Mouse (Mus musculus): ENCODE measurements around the gene Apol7e.
"Not testable (repeated sequence)": the region's sequence is repeated elsewhere in the genome, so short reads cannot be mapped to it uniquely, and the experiment has no call there.

Gene Apol7e

DNA sequence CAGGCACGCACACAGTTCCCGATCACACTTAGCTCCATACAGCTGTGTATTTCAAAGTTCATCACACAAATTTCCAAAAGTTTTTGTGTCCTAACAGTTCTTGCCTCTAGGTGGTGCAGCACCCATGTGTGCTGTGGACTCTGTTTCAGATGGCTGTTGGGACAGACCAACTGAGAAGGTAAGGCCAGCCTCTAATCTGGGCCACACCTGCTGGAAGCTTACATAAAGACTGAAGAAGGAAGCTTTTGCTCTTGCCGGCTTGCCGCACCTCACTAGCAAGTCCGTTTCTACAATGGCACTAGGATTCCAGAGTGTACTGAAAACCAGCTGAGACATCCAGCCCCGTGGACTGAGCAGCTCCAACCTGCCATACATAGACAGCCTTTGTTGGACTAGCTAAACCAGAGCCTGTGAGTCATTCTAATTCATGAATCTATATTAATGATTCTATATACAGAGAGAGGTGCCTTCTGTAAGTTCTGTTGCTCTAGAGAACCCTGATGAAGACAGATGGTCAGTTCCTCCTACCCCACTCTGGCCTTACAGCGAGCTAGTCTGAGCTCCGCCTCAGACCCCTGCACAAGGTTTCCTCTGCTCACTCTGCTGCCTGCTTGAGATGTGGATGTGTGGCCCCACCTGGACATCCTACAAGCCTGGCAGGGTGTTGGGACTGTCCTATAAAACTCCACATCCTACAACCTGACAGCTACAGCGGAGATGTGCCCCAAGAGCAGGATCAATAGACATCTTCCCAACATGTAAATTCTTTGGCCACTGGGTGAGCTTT, 42.0 kb downstream of the Apol7e start:
- in situ Hi-C loops (cut with MseI, MboI) = no loop called here

- in situ Hi-C loops (cut with MseI, MboI) = not testable (repeated sequence)
These were observed 42.9 kb downstream of the Apol7e start for GRCm38 (mm10) chr15:77741556-77741955.

DNA sequence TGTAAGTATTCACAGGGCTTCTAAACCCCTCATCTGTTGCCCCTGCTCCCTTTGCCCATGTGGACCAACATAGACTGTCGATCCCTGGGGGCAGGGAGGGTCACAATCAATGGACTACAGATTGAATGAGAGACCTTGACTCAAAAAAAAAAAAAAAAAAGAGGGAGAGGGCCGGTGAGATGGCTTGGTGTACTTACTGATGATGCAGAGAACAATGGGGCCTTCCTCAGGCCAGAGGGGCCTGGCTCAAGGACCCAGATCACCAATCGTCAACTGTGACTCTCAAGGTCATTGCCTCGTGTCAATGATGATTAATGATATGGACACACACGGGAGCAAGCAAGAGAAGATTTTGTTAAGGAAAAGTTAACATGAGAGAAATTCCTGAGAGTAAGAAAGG, 46.0 kb downstream of the Apol7e start:
- in situ Hi-C loops (cut with MseI, MboI) = no loop called here

GRCm38 (mm10) chr15:77745081-77745480, 46.4 kb downstream of the Apol7e start:
- in situ Hi-C loops (cut with MseI, MboI) = no loop called here

GRCm38 (mm10) chr15:77746326-77746725, 47.7 kb downstream of the Apol7e start:
- in situ Hi-C loops (cut with MseI, MboI) = no loop called here

- in situ Hi-C loops (cut with MseI, MboI) = no loop called here
These were observed 49.8 kb downstream of the Apol7e start for GRCm38 (mm10) chr15:77748414-77748813.

DNA sequence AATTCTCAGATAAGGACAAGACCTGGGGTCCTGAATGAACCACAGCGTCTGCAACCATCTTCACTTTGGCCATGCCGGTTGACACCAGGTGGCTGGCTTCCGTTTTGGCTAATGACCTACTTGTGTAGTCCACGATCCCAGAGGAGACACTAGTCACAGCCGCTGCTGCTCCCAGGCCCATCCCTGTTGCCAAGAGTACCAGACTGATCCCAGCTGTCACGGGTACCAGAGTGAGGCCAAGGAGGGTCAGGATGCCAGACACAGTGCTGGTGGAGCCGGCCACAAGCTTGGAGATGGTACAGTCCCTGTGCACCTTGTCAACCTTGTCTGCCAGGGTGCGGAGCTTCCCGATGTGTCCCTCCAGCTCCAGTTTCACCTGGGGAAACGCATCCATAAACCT, 51.1 kb downstream of the Apol7e start:
- in situ Hi-C loops (cut with MseI, MboI) = no loop called here

DNA sequence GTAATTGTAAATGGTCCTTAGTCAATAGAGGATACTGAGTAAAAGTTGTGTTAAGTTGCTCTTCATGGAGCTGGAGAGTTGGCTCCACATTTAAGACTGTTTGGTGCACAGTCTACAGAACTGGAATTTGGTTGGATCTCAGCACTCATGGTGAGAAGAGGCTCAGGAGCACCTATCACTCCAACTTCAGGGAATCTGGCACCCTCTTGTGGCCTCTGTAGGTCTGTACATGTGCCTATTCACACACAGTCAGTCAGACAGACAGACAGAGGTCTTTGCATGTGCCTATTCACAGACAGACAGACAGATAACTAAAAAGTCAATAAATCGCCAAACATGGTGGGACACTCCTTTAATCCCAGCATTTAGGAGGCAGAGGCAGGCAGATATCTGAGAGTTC, 51.8 kb downstream of the Apol7e start:
- in situ Hi-C loops (cut with MseI, MboI) = no loop called here

DNA sequence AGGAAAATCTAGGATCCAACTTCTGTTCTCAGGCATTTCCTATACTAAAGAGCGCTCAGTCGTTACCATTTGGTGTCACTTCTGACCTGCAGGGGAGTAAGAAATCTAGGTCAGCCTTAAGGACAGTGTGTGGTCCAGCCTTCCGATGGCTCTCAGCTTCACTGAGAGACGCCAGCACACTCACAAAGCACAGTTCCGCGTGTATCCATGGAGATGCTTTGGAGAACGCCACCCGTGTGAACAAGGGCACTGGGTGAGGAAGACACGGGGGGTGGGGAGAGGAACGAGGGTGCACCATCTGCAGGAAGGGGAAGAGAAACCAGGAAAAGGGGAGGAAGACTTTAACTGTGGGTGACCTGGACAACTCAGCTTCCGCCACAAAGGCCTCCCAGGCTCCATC, 53.8 kb downstream of the Apol7e start:
- in situ Hi-C loops (cut with MseI, MboI) = no loop called here

GRCm38 (mm10) chr15:77755132-77755531, 56.5 kb downstream of the Apol7e start:
- in situ Hi-C loops (cut with MseI, MboI) = no loop called here

- in situ Hi-C loops (cut with MseI, MboI) = no loop called here
These were observed 57.4 kb downstream of the Apol7e start for GRCm38 (mm10) chr15:77756081-77756480.

GRCm38 (mm10) chr15:77756848-77757247, 58.2 kb downstream of the Apol7e start, which contains the start of gene Apol8:
Apol8 (minus strand) TSS chr15:77757003.
- in situ Hi-C loops (cut with MseI, MboI) = no loop called here

- in situ Hi-C loops (cut with MseI, MboI) = no loop called here
These were observed 59.0 kb downstream of the Apol7e start for GRCm38 (mm10) chr15:77757586-77758226.

DNA sequence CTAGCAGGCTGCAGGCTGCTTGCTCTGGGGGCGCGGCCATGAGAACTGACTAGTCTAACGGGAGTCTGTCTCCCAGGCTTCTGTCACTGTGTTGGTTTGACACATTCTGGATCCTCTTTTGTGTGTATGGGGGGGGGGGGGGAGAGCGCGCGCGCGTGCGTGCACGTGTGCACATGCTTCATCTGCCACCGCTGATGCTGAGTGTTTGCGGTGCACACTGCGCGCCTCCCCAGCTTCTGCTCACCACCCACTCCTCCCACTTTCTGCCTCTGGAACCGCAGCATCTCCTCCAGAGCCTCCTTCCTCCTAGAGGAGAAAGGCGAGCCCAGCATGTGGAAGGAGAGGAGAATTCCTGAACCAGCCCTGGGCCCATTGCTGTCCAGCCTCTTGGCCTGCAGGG, 61.4 kb downstream of the Apol7e start:
- in situ Hi-C loops (cut with MseI, MboI) = no loop called here

GRCm38 (mm10) chr15:77761083-77761482, 62.4 kb downstream of the Apol7e start:
- in situ Hi-C loops (cut with MseI, MboI) = no loop called here

- in situ Hi-C loops (cut with MseI, MboI) = no loop called here
These were observed 63.1 kb downstream of the Apol7e start for GRCm38 (mm10) chr15:77761561-77762380.

DNA sequence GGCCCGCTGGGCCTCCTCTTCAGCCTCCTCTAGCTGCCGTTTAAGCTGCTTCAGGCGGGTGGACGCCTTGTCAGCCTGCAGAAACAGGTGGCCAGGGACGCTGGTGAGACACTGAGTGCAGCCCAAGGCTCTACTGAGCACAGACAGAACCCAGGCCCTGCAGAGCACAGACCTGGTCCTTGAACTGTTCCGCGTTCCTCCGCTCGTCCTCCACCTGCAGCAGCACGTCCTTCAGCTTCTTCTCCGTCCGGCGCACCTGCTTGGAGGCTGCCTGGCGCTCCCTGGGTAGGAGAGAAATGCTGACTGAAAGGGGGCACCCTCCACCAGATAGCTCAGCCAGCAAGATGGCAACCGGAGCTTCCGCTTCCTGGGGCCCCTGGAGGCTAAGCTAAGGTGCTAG, 64.4 kb downstream of the Apol7e start:
- in situ Hi-C loops (cut with MseI, MboI) = no loop called here

GRCm38 (mm10) chr15:77763702-77764101, 65.0 kb downstream of the Apol7e start:
- in situ Hi-C loops (cut with MseI, MboI) = no loop called here

- in situ Hi-C loops (cut with MseI, MboI) = no loop called here
These were observed 65.8 kb downstream of the Apol7e start for GRCm38 (mm10) chr15:77764391-77765006.

GRCm38 (mm10) chr15:77765484-77766093, 66.9 kb downstream of the Apol7e start:
- in situ Hi-C loops (cut with MseI, MboI) = no loop called here

- in situ Hi-C loops (cut with MseI, MboI) = no loop called here
These were observed 68.3 kb downstream of the Apol7e start for GRCm38 (mm10) chr15:77766981-77767380.
